Mouse (Mus musculus) CH12F3 (cell line): Measurements from ENCODE around the gene Nudt21.

Experiments used
- in situ Hi-C: fragments of 300-500 bp; cut with MboI; formaldehyde crosslinking; loops from 2 replicates; pipeline ENCODE4 v1.14.3; 2020; ENCODE audit warnings: low sequenced_read_pairs

Gene Nudt21

DNA sequence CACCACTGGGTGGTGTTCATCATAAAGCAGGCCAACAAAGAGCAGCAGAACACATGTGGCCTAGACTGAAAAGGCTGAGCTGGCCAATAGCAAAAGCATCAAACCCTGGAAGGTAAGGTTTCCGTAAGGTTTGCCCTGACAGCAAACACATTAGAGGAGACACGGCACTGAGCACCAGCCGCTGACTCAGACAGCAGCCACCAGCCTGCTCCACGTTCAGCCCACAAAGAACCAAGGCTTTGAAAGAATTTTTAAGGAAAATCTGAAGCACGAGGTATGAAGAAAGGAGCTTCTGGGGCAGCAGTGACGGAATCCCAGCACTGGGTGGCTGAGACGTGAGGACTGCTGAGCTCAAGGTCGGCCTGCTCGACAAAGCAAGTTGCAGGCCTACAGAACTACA, 32.7 kb downstream of the Nudt21 start:
- in situ Hi-C loops, result no loop called here

DNA sequence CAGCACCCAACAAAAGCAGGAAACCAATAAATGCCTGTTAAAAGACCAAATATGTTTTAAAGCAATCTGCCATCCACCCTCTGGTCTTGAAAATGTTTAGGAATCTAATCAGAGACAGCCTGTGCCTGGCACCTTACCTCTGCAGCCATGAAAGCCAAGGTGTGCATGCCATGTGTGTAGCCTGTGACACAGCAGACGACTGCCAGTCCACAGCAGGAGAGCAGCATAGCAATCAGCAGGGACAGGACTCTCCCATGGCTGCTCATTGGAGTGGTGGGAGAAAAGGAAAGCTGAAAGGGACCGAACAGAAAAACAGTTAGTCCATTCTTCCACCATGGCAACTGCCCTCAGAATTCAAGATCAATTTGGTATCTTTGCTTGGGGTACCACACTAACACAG, 37.9 kb downstream of the Nudt21 start:
- in situ Hi-C loops, result no loop called here

- in situ Hi-C loops, result no loop called here
Measured at GRCm38 (mm10) chr8:93989739-93990138, 47.1 kb downstream of the Nudt21 start.

DNA sequence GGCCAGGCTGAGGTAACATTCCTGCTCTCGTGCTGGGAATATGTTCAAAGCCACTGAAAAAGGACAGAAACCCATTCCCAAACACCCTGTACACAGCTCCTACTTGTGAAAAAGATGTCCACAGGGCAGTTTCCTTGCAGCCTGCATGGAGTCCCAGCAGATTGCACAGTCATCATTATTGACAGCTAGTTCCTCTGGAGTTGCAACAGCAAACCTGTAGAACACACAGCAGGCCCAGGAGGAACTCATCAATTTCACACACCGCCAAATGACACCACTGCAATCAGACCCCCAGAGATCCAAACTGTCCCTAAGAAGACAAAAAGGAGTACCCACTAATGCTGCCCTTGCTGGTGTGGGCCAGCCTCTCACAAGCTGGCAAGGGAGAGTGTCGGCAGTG, 52.1 kb downstream of the Nudt21 start:
- in situ Hi-C loops, result no loop called here

GRCm38 (mm10) chr8:93983827-93984226, 53.0 kb downstream of the Nudt21 start:
- in situ Hi-C loops, result no loop called here

DNA sequence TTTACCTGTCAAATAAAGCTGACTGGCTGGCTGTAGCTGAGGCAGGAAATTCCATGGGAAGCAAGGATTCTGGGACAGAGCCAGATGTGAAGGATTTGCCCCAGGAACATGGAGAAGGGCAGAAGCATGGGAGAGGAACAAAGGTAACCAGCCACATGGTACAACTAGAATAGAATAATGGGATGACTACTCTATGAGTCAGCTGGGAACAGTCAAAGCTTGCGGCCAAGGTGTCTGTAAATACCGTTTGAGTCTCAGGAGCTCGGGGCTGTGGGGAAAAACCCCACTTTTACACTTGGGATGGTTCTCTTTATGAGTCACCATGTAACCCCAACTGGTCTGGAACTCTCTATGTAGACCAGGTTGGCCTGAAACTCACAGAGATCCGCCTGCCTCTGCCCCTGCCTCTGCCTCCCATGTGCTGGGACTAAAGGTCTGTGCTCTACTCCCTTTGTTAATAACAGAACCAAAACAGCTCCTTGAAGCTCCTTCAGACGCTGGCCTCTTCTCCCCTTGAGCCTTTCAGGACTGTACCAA, 55.1 kb downstream of the Nudt21 start:
- in situ Hi-C loops, result no loop called here

GRCm38 (mm10) chr8:93980141-93980540, 56.7 kb downstream of the Nudt21 start:
- in situ Hi-C loops, result no loop called here

GRCm38 (mm10) chr8:93976446-93977211, 60.2 kb downstream of the Nudt21 start:
- in situ Hi-C loops, result no loop called here

DNA sequence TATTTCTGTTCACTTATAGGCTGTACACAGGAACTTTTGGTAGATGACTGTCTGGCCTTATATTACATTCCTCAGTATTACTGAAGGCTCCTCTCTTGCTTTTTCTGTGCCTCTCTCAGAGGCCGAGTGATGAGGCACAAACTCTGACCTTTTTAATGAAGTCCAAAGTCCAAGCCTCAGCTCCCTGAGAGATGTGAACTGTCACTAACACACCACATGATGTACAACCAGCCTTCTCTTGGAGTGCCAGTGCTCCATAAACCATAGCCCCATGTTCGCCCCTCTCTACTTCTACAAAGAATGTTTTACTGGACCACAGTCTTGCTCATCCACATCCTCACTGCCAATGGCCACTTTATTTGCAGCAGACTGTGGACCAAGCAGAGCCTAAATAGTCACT, 61.5 kb downstream of the Nudt21 start:
- in situ Hi-C loops, result no loop called here

DNA sequence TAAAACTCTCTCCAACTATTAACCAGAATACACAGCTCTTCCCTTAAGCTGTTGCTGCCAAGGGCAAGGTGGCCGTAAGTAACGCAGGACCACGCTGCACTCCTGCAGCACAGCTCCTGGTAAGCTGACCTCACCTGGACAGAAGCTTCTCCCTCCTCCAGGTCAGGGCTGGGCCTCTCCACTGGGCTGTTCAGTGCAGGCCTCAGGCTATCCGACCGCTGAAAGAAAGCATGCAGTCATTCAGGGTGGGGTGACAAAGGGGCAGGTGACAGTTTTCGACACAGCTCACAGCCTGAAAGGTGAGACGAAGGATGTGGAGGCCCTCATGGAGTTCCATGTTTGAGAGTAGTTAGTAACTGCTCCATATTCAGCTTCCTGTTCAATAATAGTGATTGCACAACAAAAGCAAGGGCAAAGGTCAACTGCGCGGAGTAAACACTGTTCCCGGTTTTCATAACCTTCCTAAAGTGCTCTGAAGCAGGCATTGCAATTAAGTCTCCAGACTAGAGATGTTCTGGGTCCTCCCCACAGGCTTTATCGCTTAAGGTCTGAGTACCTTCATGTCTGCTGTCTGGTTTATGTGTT, 62.1 kb downstream of the Nudt21 start:
- in situ Hi-C loops, result no loop called here

DNA sequence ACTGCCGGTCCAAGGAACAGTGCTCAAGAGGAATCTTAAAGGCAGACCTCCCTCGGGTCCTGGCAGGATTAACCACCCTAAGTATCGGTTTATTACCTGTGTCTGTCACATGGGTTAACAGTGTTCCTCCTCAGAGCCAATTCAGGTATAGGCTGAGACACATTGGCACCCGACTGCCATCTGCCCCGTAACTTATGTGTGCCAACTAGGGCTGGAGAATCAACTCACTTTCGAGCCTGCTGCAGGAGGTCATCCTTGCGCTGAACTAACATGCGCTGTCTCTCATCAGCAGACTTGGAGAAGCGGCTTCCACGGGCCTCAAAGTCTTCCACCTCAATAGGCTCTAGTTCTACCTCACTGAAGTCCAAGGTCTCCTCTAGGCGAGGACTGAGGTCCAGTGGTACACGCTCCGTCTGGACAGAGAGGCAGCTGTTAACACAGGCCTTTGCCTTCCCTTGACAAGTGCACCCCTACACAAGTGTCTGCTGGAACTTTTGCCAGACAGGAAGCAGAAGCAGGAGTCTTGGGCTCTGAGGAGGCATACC, 62.9 kb downstream of the Nudt21 start:
- in situ Hi-C loops, result no loop called here

DNA sequence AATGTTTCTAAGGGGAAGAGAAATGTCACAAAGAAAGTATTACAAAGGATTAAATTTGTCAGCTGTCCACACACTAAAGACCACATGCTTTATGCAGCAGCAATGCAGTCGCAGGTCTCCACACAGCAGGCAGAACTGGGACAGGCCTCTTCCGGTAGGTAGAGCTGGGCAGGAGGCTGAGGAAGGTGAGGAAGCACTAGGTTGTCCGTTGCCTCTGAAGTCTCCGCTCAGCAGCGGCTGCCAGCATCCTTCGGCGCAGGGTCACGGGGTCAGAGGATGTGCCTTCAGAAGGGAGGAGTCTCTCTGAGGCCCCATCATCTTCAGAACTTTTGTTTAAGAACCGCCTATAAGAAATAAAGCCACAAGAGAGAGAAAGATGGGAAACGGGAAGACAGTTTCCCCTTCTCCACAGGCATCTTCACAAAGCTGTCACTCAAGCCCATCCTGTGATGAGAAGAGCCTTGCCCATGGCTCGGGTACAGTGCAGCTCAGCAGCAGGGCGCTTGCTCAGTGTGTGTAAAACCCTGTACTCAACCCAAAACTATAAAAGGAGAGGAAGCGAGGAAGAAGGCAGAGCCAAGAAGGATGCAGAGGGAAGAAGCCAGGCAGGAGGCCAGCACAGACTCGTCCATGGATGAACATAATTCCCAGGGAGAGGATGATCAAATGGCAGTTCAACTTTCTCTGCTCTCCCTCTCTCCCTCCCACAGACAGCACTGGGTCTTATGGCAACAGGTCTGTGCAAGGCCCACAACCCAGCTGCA, 63.7 kb downstream of the Nudt21 start:
- in situ Hi-C loops, result no loop called here

- in situ Hi-C loops, result no loop called here
Measured at GRCm38 (mm10) chr8:93972211-93972610, 64.6 kb downstream of the Nudt21 start.

DNA sequence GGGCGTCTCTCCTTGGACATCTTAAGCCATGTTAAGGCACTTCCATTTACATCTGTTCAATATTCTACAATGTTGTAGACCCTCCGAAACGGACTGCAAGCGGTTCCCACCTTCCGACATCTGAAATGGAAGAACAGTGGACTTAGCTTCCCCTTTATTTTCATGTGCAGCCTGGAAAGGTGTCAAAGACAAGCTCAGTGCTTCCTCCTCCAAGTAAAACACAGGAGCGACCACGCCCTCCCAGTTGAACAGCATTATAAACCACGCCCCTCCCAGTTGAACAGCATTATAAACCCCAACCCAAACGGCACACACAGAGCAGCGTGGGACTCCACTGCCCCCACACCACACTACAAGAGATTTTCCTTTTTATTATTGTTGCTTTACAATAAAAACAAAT, 65.4 kb downstream of the Nudt21 start:
- in situ Hi-C loops, result no loop called here

DNA sequence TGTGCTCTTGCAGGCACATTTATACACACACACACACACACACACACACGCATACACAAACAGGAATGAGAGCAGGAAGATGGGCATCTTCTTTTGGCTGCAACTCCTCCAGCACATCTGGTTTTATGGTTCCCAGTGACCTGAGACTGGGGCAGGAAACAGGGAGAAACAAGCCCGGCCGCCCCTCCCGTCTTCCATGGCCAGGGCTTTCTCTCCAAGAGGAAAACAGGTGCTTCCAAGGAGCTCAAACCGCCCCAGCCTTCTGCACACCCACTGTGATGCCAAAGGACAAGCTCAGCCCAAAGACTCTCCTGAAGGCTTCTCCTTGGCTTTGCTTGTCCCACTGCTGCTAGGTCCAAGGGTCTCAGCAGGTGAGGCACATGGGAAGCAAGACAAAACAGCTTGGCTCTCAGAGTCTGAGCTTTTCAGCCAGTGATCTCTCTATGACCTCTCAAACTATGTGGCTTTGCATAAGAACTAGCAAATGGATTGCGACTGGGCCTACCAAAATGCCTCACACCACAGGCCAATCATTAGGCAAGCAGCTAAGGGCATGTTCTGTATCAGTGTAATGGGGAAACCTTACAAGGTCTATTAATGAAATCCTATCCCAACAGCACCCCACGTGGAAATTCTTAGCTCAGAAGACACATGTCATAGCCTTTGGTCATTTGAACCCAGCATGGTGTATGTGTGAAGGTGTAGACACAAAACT, 67.0 kb downstream of the Nudt21 start:
- in situ Hi-C loops, result no loop called here

- in situ Hi-C loops, result no loop called here
Measured at GRCm38 (mm10) chr8:93968293-93968692, 68.5 kb downstream of the Nudt21 start.
